Mouse (Mus musculus) adrenal gland, adult 8-10 months (tissue): Measurements from ENCODE around the gene Hp1bp3. TPM values are rescaled to one million over a fixed set of nuclear protein-coding genes. Genes with fewer than 3 reads are reported as not detected.

Source experiments
- total RNA-seq, 4 experiments: library from RNA; stranded (reverse); gene quantifications; 2 replicates each; pipeline ENCODE4 v1.2.4; 2022

Hp1bp3 gene
- total RNA-seq, 4 experiments from 2014 or later: 228 to 267 (median 252) TPM

Other genes starting within 250 kb of the Hp1bp3 start
- 100 to 1,000 TPM in 3 of 4 experiments, 10 to 100 TPM in 1; 97.4 to 133 (median 119) TPM for gene Eif4g3, start 223.3 kb upstream of the Hp1bp3 start, total RNA-seq
- gene Sh2d5, start 34.1 kb downstream of the Hp1bp3 start, total RNA-seq: 1 to 10 TPM; 2.5 to 4.7 (median 3.4) TPM
- 1 to 10 TPM; 3.1 to 6.3 (median 4.0) TPM for gene Kif17, start 34.1 kb downstream of the Hp1bp3 start, total RNA-seq
- 100 to 1,000 TPM; 138 to 154 (median 143) TPM for gene Ddost, start 88.4 kb downstream of the Hp1bp3 start, total RNA-seq
- 100 to 1,000 TPM; 172 to 218 (median 206) TPM for gene Pink1, start 110.0 kb downstream of the Hp1bp3 start, total RNA-seq
- 10 to 100 TPM in 2 of 4 experiments, 1 to 10 TPM in 2; 7.2 to 20.4 (median 14.7) TPM for gene Cda, start 151.7 kb downstream of the Hp1bp3 start, total RNA-seq
- 1 to 10 TPM; 2.9 to 6.1 (median 3.9) TPM for gene Fam43b, start 180.2 kb downstream of the Hp1bp3 start, total RNA-seq
- gene Mul1, start 218.4 kb downstream of the Hp1bp3 start, total RNA-seq: 10 to 100 TPM; 54.2 to 59.0 (median 56.8) TPM
- gene Camk2n1, start 238.0 kb downstream of the Hp1bp3 start, total RNA-seq: 10 to 100 TPM; 29.2 to 33.7 (median 31.2) TPM